Mouse (Mus musculus): ENCODE results near the gene Spred2.

GRCm38 (mm10) chr11:19952963-19953362 lies 28.8 kb downstream of the Spred2 start:
- TF ChIP-seq GATA1 (IDR thresholded peaks at IDR 0.05; ENCODE audit: borderline replicate concordance, low read length) (no peak), FLI1 (IDR thresholded peaks at IDR 0.05; ENCODE audit: low read length) (no peak)

Data from megakaryocyte, embryonic 14.5 days (primary cell).